Mouse (Mus musculus) ovary, adult 10 weeks (tissue): Measurements from ENCODE around the gene Rubcn. TPM values are rescaled to one million over a fixed set of nuclear protein-coding genes. Genes with fewer than 3 reads are reported as not detected.

Experiments
- polyA plus RNA-seq: library from polyadenylated mRNA; stranded (reverse); fragments of 350-450 nt; fragmentation: Illumina TruSeq; extraction: RNeasy Lipid Tissue Mini Kit (QIAGEN cat#74804); gene quantifications from one replicate; pipeline ENCODE4 v1.2.3, GENCODE M21; 2014

Rubcn gene
- 12.0 TPM for polyA plus RNA-seq

DNA sequence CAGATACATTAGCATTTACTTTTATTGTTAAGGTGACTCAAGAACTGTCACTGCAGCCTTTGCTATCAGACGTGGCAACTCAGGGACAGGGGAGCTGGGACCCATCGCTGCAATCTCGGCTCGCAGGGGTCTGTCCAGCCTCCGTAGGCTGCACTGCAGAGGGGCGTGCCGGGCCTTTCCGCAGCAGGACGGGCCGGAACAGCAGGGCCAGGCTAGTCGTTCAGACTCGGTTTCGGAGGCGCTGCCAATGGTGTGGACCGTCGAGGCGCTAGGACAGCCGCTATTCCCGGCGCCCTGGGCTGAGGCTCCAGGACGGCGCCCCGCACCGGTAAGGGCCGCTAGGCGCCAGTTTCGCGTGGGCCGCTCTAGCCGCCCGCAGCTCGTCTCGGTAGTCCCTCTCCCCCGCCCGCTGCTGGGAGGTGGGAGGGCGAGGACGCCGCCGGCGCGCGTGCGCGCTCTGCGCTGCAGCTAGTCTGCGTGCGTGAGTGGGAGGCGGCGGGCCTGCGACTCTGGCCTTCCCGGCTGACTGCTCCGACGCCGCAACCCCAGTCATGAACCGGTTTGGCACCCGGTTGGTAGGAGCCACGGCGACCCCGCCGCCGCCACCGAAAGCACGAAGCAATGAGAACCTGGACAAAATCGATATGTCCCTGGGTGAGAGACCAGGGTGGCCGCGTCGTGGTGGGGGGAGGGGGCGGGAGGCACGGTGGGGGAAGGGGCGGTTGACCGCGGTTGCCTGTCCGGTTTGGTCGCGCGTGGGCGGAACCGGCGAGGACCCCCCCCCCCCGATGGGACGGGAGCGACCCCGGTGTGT is at the start of gene Rubcn, which contains the start of gene Fyttd1:
Gene Rubcn (minus strand): TSS at position 424 of the 814 bp plus-strand sequence.
Gene Fyttd1 (plus strand): TSS at position 158 of the 814 bp plus-strand sequence.

DNA sequence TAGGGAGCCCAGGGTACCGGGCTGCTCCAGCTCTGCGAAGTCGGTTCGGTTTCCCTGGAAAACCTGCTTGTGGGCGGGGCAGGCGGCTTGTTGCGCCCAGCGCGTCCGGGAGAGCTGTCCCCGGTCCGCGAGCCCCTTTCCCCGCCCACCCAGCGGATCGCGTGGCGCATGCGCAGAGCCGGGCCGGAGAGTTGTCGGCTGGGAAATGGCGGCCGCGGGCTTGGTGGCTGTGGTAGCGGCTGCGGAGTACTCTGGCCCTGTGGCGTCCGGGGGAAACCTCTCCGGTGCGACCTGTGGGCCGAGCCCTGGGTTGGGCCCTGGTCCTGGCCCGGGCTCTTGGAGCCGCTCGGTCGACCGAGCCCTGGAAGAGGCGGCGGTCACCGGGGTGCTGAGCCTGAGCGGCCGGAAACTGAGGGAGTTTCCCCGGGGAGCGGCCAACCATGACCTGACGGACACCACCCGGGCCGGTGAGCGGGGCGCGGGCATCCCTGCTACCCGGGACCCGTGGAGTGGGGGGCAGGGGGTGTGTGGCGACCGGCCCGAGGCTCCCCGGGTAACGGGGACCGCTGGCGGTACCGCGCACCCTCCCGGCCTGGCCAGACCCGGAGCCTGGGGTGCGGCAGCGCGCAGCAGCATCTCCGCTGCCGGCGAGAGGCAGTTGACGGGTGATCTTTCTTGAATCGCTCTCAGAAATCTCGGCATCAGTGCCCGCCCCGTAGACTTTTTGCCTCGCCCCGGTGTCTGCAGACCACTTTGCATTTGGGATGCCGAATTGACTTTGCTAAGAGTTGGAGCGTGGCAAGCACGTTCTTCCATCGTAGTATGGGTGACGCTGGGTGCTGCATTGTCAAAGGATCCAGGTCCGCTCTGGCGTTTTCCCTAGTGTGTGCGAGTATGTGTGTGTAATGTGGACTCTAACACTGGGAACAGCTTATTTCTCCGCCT is 36.6 kb upstream of the Rubcn start, which contains the start of gene Lrch3:
Gene Lrch3 (plus strand): TSS at position 164 of the 945 bp plus-strand sequence.

DNA sequence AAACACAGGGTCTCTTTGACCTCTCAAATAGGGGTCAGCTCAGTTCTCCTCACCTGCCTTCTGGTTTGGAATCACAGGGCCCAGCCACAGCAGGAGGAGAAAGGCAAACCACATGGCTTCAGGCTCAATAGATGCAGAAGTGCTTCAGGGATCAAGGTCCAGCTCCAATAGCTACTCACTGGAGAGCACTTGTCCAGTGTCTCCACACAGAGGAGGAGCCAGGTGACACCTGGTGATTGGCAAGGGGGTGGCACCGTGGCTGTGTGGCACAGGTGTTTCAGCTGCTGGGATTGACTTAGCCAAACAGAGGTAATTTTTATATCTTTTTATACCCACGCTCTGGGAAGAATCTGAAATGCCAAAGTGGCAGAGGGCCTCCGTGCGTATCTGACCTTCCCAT is 67.2 kb downstream of the Rubcn start, which contains the start of gene Smbd1:
Gene Smbd1 (minus strand): TSS at position 157 of the 400 bp plus-strand sequence.

DNA sequence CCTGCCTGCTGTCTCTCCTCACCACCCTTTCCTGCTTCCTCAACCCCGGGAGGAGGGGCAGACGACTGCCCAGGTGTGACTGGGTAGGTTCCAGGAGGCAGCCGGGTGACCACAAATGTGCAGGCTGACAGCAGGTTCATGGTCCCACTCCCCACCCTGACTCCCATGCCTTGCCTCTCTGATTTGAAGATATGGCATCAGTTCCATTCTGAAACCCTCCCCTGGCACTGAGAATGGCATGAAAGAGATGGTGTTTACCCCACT is 80.2 kb downstream of the Rubcn start, which contains the start of gene Muc20:
Gene Muc20 (minus strand): TSS at position 10 of the 264 bp plus-strand sequence.

Other genes with a start within 250 kb of the Rubcn start
- gene Tnk2, start 233.9 kb downstream of the Rubcn start, polyA plus RNA-seq: 0.77 TPM
- 0.14 TPM for gene Muc4, start 141.9 kb downstream of the Rubcn start, polyA plus RNA-seq
- 0.66 TPM for gene Muc20, start 80.3 kb downstream of the Rubcn start, polyA plus RNA-seq
- not detected for gene Smbd1, start 67.3 kb downstream of the Rubcn start, polyA plus RNA-seq
- gene Fyttd1, start 266 bp downstream of the Rubcn start, polyA plus RNA-seq: 206 TPM
- gene Lrch3, start 36.3 kb upstream of the Rubcn start, polyA plus RNA-seq: 34.4 TPM
- 17.5 TPM for gene Iqcg, start 178.5 kb upstream of the Rubcn start, polyA plus RNA-seq
- gene Rpl35a, start 178.7 kb upstream of the Rubcn start, polyA plus RNA-seq: 1,357 TPM
- gene Lmln, start 184.8 kb upstream of the Rubcn start, polyA plus RNA-seq: 4.1 TPM